Mouse (Mus musculus) hindbrain, embryonic 13.5 days (tissue): Measurements from ENCODE around the gene Atg10. TPM values are rescaled to one million over a fixed set of nuclear protein-coding genes. Genes with fewer than 3 reads are reported as not detected.

ENCODE experiments used
- ATAC-seq: fragments of 200-750 bp; cut with Nextera tagmentation; 2 replicates; pipeline ENCODE4 v1.8.0; 2017; ENCODE audit warnings: moderate TSS enrichment; ENCODE audit not compliant: low FRiP score
- H3K27ac ChIP-seq: fragments of 300-500 bp; sonication (generic); 2 replicates; pipeline ENCODE4 v1.5.1; 2015; ENCODE audit warnings: inconsistent platforms, mild to moderate bottlenecking, moderate library complexity
- H3K27me3 ChIP-seq: fragments of 300-500 bp; sonication (generic); 2 replicates; pipeline ENCODE4 v1.6.1; 2015; ENCODE audit warnings: mild to moderate bottlenecking, inconsistent platforms
- H3K36me3 ChIP-seq: fragments of 300-500 bp; sonication (generic); 2 replicates; pipeline ENCODE4 v1.6.1; 2015; ENCODE audit warnings: mild to moderate bottlenecking, inconsistent platforms
- H3K4me1 ChIP-seq: fragments of 300-500 bp; sonication (generic); replicated peaks from 2 replicates; pipeline ENCODE4 v1.6.1; 2015; ENCODE audit warnings: inconsistent platforms
- H3K4me2 ChIP-seq: fragments of 300-500 bp; sonication (generic); 2 replicates; pipeline ENCODE4 v1.6.1; 2015; ENCODE audit warnings: inconsistent platforms, mild to moderate bottlenecking, moderate library complexity
- H3K4me3 ChIP-seq: fragments of 300-500 bp; sonication (generic); 2 replicates; pipeline ENCODE4 v1.5.1; 2015; ENCODE audit warnings: mild to moderate bottlenecking, inconsistent platforms
- H3K9ac ChIP-seq: fragments of 300-500 bp; sonication (generic); 2 replicates; pipeline ENCODE4 v1.6.1; 2015; ENCODE audit warnings: mild to moderate bottlenecking, inconsistent platforms
- H3K9me3 ChIP-seq: fragments of 300-500 bp; sonication (generic); 2 replicates; pipeline ENCODE4 v1.6.1; 2016; ENCODE audit warnings: inconsistent platforms
- WGBS: fragments of 180-500 bp; shearing (Covaris S2); methylation state at CpG from one replicate; pipeline ENCODE4 v1.1.7; 2015; 5-methylcytosine and 5-hydroxymethylcytosine counted together
- polyA plus RNA-seq: library from polyadenylated mRNA; unstranded; fragments of >200 nt; fragmentation: Nextera tagmentation; extraction: Ambion mirVana; gene quantifications from 2 replicates; pipeline ENCODE4 v1.2.1, GENCODE M21; 2015

Atg10 gene
- polyA plus RNA-seq, 1 experiment from 2014 or later, result 20.2 TPM

- Histone ChIP-seq H3K4me3 (no peak overlapping the region), H3K4me1 (peaks cover 8% of the 10 kb centered on the region), H3K27me3 (no peaks in the 10 kb centered on the region), H3K9ac (no peak overlapping the region), H3K4me2 (no peak overlapping the region), H3K36me3 (no peaks in the 10 kb centered on the region), H3K27ac (peak overlapping the region; percentile 70), H3K9me3 (no peaks in the 10 kb centered on the region)
- WGBS, result 49% methylated on average over 7 of the region's 7 CpGs
- ATAC-seq, result no peak
Observed at GRCm38 (mm10) chr13:90913675-90914192, 310.0 kb downstream of the Atg10 start.

DNA sequence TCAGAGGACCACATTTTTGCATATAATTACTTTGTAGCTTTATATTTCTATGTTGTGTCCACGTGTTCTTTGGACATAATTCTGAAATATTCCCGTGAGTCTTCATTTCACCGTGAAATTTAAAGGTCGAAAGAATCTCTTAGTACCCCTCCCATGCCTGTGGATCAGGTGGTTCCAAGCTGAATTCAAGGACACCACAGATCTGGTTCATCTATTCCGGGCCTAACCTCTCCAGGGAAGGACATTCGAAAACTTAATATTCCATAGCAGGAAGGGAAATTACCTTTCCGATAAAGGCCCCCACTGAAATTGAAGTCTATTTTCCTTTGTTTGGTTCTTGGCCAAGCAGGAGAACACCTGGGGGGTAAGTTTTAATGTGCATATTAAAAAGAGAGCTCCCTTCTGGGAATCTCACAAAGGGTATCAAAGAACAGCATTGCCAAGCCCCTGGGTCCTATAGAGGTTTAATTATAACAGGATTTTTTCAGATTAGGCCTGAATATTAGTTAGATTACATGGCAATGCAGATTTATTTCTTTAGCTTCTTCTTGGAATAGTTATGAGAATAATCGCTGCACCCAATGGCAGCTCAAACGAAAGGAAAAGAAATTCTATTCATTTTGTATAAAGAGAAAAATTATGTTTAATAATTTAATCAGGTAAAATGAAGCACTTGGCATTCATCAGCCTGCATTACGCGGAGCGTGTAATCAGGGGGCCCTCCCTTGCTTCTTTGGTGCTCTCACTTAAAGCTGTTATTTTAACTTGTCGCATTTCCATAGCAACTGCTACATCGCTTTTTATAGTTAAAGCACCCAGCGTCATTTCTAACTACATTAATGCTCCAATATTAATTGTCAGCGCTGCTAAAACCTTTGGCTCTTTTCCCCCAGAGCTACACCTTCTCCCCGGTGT is 310.8 kb downstream of the Atg10 start:
- peak overlapping the region; percentile 70 for H3K27ac ChIP-seq
- no peak overlapping the region for H3K4me2 ChIP-seq
- 56% methylated on average over 17 of the region's 17 CpGs for WGBS
- peaks cover 8% of the 10 kb centered on the region for H3K4me1 ChIP-seq
- no peak overlapping the region for H3K4me3 ChIP-seq
- H3K36me3 ChIP-seq, result no peaks in the 10 kb centered on the region
- H3K9me3 ChIP-seq, result no peaks in the 10 kb centered on the region
- ATAC-seq, result peak; percentile 50; the same call in 1 of the 2 replicates
- no peaks in the 10 kb centered on the region for H3K27me3 ChIP-seq
- H3K9ac ChIP-seq, result no peak overlapping the region

- 90% methylated on average over 12 of the region's 12 CpGs for WGBS
- Histone ChIP-seq H3K4me2 (no peak overlapping the region), H3K9ac (no peak overlapping the region), H3K4me3 (no peak overlapping the region), H3K27me3 (no peaks in the 10 kb centered on the region), H3K9me3 (no peaks in the 10 kb centered on the region), H3K27ac (no peak overlapping the region), H3K4me1 (no peaks in the 10 kb centered on the region), H3K36me3 (no peaks in the 10 kb centered on the region)
- ATAC-seq, result no peak
Observed at GRCm38 (mm10) chr13:90907376-90907775, 316.4 kb downstream of the Atg10 start.

GRCm38 (mm10) chr13:90905176-90905575 is 318.6 kb downstream of the Atg10 start, which contains the start of gene Atp6ap1l:
Gene Atp6ap1l, minus strand, starts transcription at chr13:90905355.
- WGBS, result 90% methylated on average over 5 of the region's 5 CpGs
- Histone ChIP-seq H3K27ac (no peak within 1 kb of the TSS), H3K9me3 (no peaks in the 10 kb centered on the region), H3K36me3 (no peaks in the 10 kb centered on the region), H3K4me3 (no peak within 1 kb of the TSS), H3K4me1 (no peaks in the 10 kb centered on the region), H3K27me3 (no peaks in the 10 kb centered on the region), H3K4me2 (no peak within 1 kb of the TSS), H3K9ac (no peak within 1 kb of the TSS)
- ATAC-seq, result no peak

DNA sequence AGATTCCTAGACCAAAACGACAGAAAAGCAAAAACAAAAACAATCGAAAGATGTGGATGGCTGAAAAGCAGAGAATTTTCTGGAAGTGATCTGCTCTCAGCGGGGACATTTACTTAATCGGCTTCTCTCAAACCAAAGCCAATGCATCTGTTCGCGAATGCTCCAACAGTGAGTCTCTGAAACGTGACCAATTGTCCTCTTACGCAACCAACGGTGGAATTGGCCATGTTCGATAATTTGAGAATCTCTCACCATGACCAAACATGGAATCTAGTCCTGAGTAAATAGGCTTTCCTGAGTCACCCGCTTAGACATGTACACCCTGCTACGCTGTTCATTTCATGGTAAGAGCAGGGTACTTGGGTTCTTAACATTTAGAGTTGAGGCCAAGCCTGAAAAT is 326.9 kb downstream of the Atg10 start:
- no peak overlapping the region for H3K4me3 ChIP-seq
- H3K4me1 ChIP-seq, result no peaks in the 10 kb centered on the region; the same call in 1 of the 2 replicates
- no peak for ATAC-seq
- no peak overlapping the region for H3K9ac ChIP-seq
- H3K36me3 ChIP-seq, result no peaks in the 10 kb centered on the region
- WGBS, result 89% methylated on average over 12 of the region's 12 CpGs
- no peak overlapping the region for H3K4me2 ChIP-seq
- no peak overlapping the region for H3K27ac ChIP-seq
- H3K27me3 ChIP-seq, result no peaks in the 10 kb centered on the region
- no peaks in the 10 kb centered on the region for H3K9me3 ChIP-seq

DNA sequence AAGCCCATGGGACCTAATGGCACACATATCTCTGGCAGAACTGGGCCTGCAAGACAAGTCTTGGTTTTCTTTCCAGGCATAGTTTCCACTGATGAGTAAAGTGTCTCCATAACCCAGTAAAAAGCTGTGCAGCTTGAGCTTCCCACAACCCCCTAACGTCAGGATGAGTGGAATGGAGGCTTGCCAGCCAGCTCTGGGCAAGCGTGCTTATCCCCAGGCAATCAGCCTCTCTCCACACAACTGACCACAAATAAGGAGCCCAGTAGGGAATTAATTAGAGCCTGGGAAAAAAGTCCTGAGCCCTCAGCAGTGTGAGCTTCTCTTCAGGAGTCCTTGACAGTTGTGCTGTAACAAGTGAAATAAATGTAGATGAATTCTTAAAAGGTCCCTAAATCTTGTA is 327.7 kb downstream of the Atg10 start:
- H3K9me3 ChIP-seq, result no peaks in the 10 kb centered on the region
- H3K9ac ChIP-seq, result no peak overlapping the region
- H3K4me3 ChIP-seq, result no peak overlapping the region
- H3K4me1 ChIP-seq, result no peaks in the 10 kb centered on the region; the same call in 1 of the 2 replicates
- no peak for ATAC-seq
- H3K27ac ChIP-seq, result no peak overlapping the region
- no peaks in the 10 kb centered on the region for H3K27me3 ChIP-seq
- no peaks in the 10 kb centered on the region for H3K36me3 ChIP-seq
- no peak overlapping the region for H3K4me2 ChIP-seq
- 41% methylated on average over 2 of the region's 2 CpGs for WGBS

DNA sequence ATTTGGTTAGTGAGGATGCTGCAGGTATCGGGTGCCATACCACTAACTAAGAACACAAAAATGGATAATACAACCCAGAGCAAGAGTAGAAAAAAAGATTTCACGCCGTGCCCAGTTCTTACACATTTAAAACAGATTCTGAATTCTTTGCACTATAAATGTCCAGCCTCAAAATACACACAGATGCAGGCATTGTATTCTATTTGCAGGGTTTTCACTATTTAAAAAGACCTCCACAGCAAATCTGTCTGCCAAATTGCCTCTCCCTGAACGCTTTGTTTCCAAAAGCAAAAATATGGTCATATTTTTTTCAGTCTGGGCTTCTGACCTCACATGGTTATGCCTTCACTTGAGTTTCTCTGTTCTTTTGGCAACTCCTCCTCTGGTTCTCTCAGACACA is 328.9 kb downstream of the Atg10 start:
- H3K9me3 ChIP-seq, result no peaks in the 10 kb centered on the region
- H3K9ac ChIP-seq, result no peak overlapping the region
- no peaks in the 10 kb centered on the region for H3K36me3 ChIP-seq
- no peaks in the 10 kb centered on the region for H3K27me3 ChIP-seq
- no peak overlapping the region for H3K27ac ChIP-seq
- no peaks in the 10 kb centered on the region; the same call in 1 of the 2 replicates for H3K4me1 ChIP-seq
- H3K4me2 ChIP-seq, result no peak overlapping the region
- 94% methylated on average over 4 of the region's 4 CpGs for WGBS
- H3K4me3 ChIP-seq, result no peak overlapping the region
- ATAC-seq, result no peak

- Histone ChIP-seq H3K4me2 (no peak overlapping the region), H3K36me3 (no peaks in the 10 kb centered on the region), H3K9ac (no peak overlapping the region), H3K4me3 (no peak overlapping the region), H3K9me3 (no peaks in the 10 kb centered on the region), H3K27me3 (0 out of 2 replicates have a peak, but pooled peaks cover 2% of the 10 kb centered on the region), H3K4me1 (peaks cover 7% of the 10 kb centered on the region), H3K27ac (no peak overlapping the region)
- ATAC-seq, result no peak
- 87% methylated on average over 5 of the region's 5 CpGs for WGBS
Observed at GRCm38 (mm10) chr13:90890111-90890510, 333.7 kb downstream of the Atg10 start.

DNA sequence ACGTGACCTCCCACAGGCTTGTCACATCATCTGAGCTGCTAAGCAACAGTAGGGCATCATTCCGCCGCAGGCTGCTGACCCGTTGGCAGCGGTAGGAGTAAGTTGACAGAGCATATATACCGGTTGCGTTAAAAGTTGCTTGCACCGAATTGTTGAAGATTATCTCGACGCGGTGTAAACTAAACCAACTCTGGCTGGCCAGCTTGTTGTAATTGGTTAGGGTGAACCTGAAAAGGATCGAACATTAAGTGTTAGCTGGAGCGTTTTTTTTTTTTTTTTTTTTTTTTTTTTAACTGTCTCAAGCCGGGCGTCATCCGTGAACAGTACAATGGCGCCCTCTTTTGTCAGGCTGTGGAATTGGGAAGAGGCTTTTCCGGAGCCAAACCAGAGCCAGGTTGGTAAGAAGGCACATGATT is 337.2 kb downstream of the Atg10 start:
- peak overlapping the region; percentile 38 for H3K4me3 ChIP-seq
- no peaks in the 10 kb centered on the region for H3K36me3 ChIP-seq
- H3K4me1 ChIP-seq, result peaks cover 7% of the 10 kb centered on the region
- no peak overlapping the region for H3K27ac ChIP-seq
- H3K9me3 ChIP-seq, result no peaks in the 10 kb centered on the region
- peak overlapping the region; percentile 35 for H3K9ac ChIP-seq
- peak; percentile 75 for ATAC-seq
- H3K4me2 ChIP-seq, result peak overlapping the region; percentile 61
- H3K27me3 ChIP-seq, result 0 out of 2 replicates have a peak, but pooled peaks cover 2% of the 10 kb centered on the region
- 1% methylated on average over 18 of the region's 18 CpGs for WGBS

- Histone ChIP-seq H3K27me3 (0 out of 2 replicates have a peak, but pooled peaks cover 2% of the 10 kb centered on the region), H3K4me1 (peaks cover 7% of the 10 kb centered on the region), H3K27ac (no peak overlapping the region), H3K4me3 (peak overlapping the region; percentile 38), H3K9me3 (no peaks in the 10 kb centered on the region), H3K4me2 (peak overlapping the region; percentile 61), H3K36me3 (no peaks in the 10 kb centered on the region), H3K9ac (peak overlapping the region; percentile 35; the same call in 1 of the 2 replicates)
- peak; percentile 43 for ATAC-seq
- 62% methylated on average over 13 of the region's 13 CpGs for WGBS
Observed at GRCm38 (mm10) chr13:90885856-90886532, 337.8 kb downstream of the Atg10 start.
